Mouse (Mus musculus): ENCODE results near the gene Tas2r104.

Gene Tas2r104

GRCm38 (mm10) chr6:131685644-131686043 is at the start of gene Tas2r104:
Tas2r104 (minus strand) TSS chr6:131685744.
- no peak for DNase-seq (ENCODE audit: low spot score in 2 of 2)

- DNase-seq (ENCODE audit: low spot score in 2 of 2) = no peak
Observed at GRCm38 (mm10) chr6:131712803-131713202, 27.3 kb upstream of the Tas2r104 start.

- DNase-seq (ENCODE audit: low spot score in 2 of 2) = no peak
Observed at GRCm38 (mm10) chr6:131689963-131690362, 4.4 kb upstream of the Tas2r104 start, which contains the start of gene Tas2r114. Tas2r114 (minus strand) TSS chr6:131690063.

- no peak for DNase-seq (ENCODE audit: low spot score in 2 of 2)
Observed at GRCm38 (mm10) chr6:131687395-131687794, 1.9 kb upstream of the Tas2r104 start, which contains the start of gene Tas2r105. Tas2r105 (minus strand) TSS chr6:131687495.

GRCm38 (mm10) chr6:131678786-131679185 is 6.8 kb downstream of the Tas2r104 start, which contains the start of gene Tas2r106:
Tas2r106 (minus strand) TSS chr6:131678886.
- DNase-seq (ENCODE audit: low spot score in 2 of 2) = no peak

- no peak for DNase-seq (ENCODE audit: low spot score in 2 of 2)
Observed at GRCm38 (mm10) chr6:131660049-131660448, 25.5 kb downstream of the Tas2r104 start, which contains the start of gene Tas2r107. Tas2r107 (minus strand) TSS chr6:131660149.

Measured in left cerebral cortex, adult 9 months (tissue).